Mouse (Mus musculus): ENCODE results near the gene Gm21958. TPM values are rescaled to one million over a fixed set of nuclear protein-coding genes. Genes with fewer than 3 reads are reported as not detected.

The Gm21958 gene
- total and polyA plus RNA-seq, 2 experiments: not detected

DNA sequence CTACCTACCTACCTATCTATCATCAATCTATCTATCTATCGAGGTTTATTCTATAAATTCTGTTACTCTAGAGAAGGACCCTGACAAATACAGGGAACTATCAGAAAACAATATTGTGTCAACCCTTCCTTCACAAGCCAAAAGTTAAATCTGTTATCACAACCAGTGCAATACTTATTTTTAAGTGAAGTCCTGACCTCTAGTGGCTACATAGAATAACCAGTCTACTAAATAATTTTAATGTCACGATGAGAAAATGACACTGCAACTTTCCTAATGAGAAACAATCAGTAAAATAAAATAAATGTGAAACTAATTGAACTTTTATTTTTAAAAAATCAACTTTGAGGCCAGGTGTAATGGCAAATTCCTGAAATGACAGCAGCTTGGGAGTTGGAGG lies 25.1 kb downstream of the Gm21958 start:
- Histone ChIP-seq H3K27me3 (ENCODE audit: control insufficient read depth, insufficient read depth, low read length) (no peaks in the 10 kb centered on the region), H3K4me1 (ENCODE audit: control insufficient read depth, insufficient read depth, low read length) (peaks cover 1% of the 10 kb centered on the region; the same call in 1 of the 2 replicates), H3K27ac (replicated peaks; ENCODE audit: insufficient read depth, low read depth, low read length) (no peak overlapping the region), H3K4me3 (ENCODE audit: insufficient read depth, low read depth, low read length) (no peak overlapping the region), H3K36me3 (ENCODE audit: control insufficient read depth, insufficient read depth, low read length) (no peaks in the 10 kb centered on the region), H3K9ac (ENCODE audit: low read depth, low read length) (no peak overlapping the region), H3K79me2 (ENCODE audit: control insufficient read depth, insufficient read depth, low read length) (no peaks in the 10 kb centered on the region)
- no peak for TF ChIP-seq POLR2A (IDR thresholded peaks at IDR 0.05; ENCODE audit: extremely low read depth, insufficient read depth, low read length)
- peak; percentile 24; the same call in 1 of the 2 replicates for TF ChIP-seq CTCF (IDR thresholded peaks at IDR 0.05; ENCODE audit: low read depth, low read length)
- DNase-seq (ENCODE audit: extremely low read depth, low read depth, low spot score): no peak
- WGBS: 26% methylated on average over 2 of the region's 2 CpGs

DNA sequence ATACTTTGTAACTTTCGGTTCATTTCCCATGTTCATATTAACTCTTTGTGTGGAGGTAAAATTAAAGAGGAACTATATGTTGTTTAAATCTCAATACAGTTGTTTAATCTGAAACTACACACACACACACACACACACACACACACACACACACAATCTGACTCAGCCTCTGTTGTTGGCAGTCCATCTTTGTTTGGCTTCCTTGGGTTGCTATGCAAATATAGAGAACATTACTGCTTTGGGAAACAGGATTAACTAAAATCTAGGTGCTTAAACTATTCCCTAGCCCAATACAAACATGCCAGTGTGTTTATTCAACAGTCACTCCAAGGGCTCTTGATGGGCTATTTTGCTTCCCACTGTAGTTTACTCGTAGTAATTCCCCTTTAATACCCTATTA lies 26.9 kb downstream of the Gm21958 start:
- TF ChIP-seq POLR2A (IDR thresholded peaks at IDR 0.05; ENCODE audit: extremely low read depth, insufficient read depth, low read length): no peak
- TF ChIP-seq CTCF (IDR thresholded peaks at IDR 0.05; ENCODE audit: low read depth, low read length): no peak
- DNase-seq (ENCODE audit: extremely low read depth, low read depth, low spot score): no peak
- Histone ChIP-seq H3K9ac (ENCODE audit: low read depth, low read length) (no peak overlapping the region), H3K4me3 (ENCODE audit: insufficient read depth, low read depth, low read length) (no peak overlapping the region), H3K4me1 (ENCODE audit: control insufficient read depth, insufficient read depth, low read length) (no peaks in the 10 kb centered on the region; the same call in 1 of the 2 replicates), H3K27me3 (ENCODE audit: control insufficient read depth, insufficient read depth, low read length) (no peaks in the 10 kb centered on the region), H3K79me2 (ENCODE audit: control insufficient read depth, insufficient read depth, low read length) (no peaks in the 10 kb centered on the region), H3K27ac (replicated peaks; ENCODE audit: insufficient read depth, low read depth, low read length) (no peak overlapping the region), H3K36me3 (ENCODE audit: control insufficient read depth, insufficient read depth, low read length) (no peaks in the 10 kb centered on the region)
- WGBS: 33% methylated on average over 2 of the region's 2 CpGs

DNA sequence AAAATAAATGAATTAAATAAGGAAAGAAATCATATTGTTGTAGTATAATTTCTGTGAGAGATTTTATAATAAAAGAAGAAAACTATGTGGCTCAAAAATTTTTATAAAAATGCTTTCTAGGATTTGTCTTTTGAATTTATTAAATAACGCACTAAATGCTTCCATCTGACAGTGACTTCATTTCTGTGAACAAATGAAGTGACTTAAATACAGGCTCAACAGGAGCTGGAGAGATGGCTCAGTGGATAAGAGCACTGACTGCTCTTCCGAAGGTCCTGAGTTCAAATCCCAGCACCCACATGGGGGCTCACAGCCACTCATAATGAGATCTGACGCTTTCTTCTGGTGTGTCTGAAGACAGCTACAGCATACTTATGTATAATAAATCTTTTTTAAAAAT lies 29.0 kb downstream of the Gm21958 start:
- no peak for TF ChIP-seq CTCF (IDR thresholded peaks at IDR 0.05; ENCODE audit: low read depth, low read length)
- no peak for TF ChIP-seq POLR2A (IDR thresholded peaks at IDR 0.05; ENCODE audit: extremely low read depth, insufficient read depth, low read length)
- WGBS: 97% methylated on average over 3 of the region's 3 CpGs
- Histone ChIP-seq H3K36me3 (ENCODE audit: control insufficient read depth, insufficient read depth, low read length) (no peaks in the 10 kb centered on the region), H3K27me3 (ENCODE audit: control insufficient read depth, insufficient read depth, low read length) (no peaks in the 10 kb centered on the region), H3K9ac (ENCODE audit: low read depth, low read length) (no peak overlapping the region), H3K27ac (replicated peaks; ENCODE audit: insufficient read depth, low read depth, low read length) (no peak overlapping the region), H3K4me1 (ENCODE audit: control insufficient read depth, insufficient read depth, low read length) (peaks cover 5% of the 10 kb centered on the region; the same call in 1 of the 2 replicates), H3K4me3 (ENCODE audit: insufficient read depth, low read depth, low read length) (no peak overlapping the region), H3K79me2 (ENCODE audit: control insufficient read depth, insufficient read depth, low read length) (no peaks in the 10 kb centered on the region)
- no peak for DNase-seq (ENCODE audit: extremely low read depth, low read depth, low spot score)

DNA sequence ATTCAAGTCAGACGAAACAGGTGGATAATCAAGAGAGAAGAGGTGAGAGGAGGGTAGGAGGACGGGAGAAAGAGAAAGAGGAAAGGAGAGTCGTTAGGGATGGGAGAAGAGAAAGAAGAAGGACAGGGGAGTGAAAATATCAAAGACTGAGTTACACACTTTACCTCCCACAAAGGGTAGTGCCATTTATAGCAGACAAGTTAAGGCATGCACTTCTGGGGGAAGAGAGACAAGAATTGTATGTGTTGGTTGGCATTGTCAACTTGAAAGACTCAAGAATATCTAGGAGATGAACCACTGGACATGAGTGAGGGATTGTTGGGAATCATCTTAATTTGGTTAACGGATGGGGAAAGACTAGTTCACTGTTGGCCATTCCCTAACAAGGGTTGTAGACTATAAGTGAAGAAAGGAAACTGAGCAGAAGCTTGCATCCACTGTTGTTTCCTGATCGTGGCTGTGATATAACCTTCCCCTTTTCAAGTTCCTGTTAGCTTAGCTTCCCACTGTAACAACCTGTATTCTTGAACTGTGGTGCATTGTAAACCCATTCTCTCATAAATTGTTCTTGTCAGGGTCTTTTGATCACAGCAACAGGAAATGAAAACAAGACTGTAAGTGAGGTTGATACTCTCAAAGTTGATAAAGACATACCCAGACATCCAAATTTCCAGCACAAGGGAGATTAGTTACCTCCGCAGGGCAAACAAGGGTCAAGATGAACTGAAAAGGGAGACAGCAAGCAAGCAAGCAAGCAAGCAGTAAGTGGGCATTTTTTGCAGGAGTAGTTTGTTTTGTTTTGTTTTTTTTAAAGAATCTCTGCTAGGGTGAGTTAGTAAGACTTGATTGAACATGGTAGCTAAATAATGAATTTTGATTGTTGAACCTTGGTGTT lies 32.6 kb downstream of the Gm21958 start:
- no peak for DNase-seq (ENCODE audit: extremely low read depth, low read depth, low spot score)
- TF ChIP-seq POLR2A (IDR thresholded peaks at IDR 0.05; ENCODE audit: extremely low read depth, insufficient read depth, low read length) (no peak), CTCF (IDR thresholded peaks at IDR 0.05; ENCODE audit: low read depth, low read length) (no peak)
- Histone ChIP-seq H3K36me3 (ENCODE audit: control insufficient read depth, insufficient read depth, low read length) (no peaks in the 10 kb centered on the region), H3K27me3 (ENCODE audit: control insufficient read depth, insufficient read depth, low read length) (no peaks in the 10 kb centered on the region), H3K79me2 (ENCODE audit: control insufficient read depth, insufficient read depth, low read length) (no peaks in the 10 kb centered on the region), H3K4me3 (ENCODE audit: insufficient read depth, low read depth, low read length) (no peak overlapping the region), H3K9ac (ENCODE audit: low read depth, low read length) (no peak overlapping the region), H3K4me1 (ENCODE audit: control insufficient read depth, insufficient read depth, low read length) (peaks cover 5% of the 10 kb centered on the region; the same call in 1 of the 2 replicates), H3K27ac (replicated peaks; ENCODE audit: insufficient read depth, low read depth, low read length) (no peak overlapping the region)
- WGBS: 49% methylated on average over 6 of the region's 6 CpGs

DNA sequence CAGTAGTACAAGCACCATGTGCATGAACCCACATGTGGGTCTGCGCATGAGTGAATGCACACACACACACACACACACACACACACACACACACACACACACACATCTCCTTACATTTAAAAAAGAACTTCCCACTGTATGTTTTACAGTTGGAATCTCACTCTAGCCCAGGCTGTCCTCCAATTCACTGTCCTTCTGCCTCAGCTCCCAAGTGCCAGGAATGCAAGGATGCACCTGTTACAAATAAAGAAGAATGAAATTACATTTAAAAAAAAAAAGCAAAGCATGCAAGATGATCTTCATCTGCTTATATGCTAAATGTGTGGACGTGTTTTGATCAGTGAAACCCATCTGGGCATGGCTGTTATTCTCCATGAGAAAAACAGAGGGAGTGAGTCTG lies 37.3 kb downstream of the Gm21958 start:
- no peaks in the 10 kb centered on the region for H3K36me3 ChIP-seq (ENCODE audit: control insufficient read depth, insufficient read depth, low read length)
- no peak for DNase-seq (ENCODE audit: extremely low read depth, low read depth, low spot score)
- H3K27ac ChIP-seq (replicated peaks; ENCODE audit: insufficient read depth, low read depth, low read length): no peak overlapping the region
- no peak overlapping the region for H3K9ac ChIP-seq (ENCODE audit: low read depth, low read length)
- TF ChIP-seq CTCF (IDR thresholded peaks at IDR 0.05; ENCODE audit: low read depth, low read length): no peak
- no peak for TF ChIP-seq POLR2A (IDR thresholded peaks at IDR 0.05; ENCODE audit: extremely low read depth, insufficient read depth, low read length)
- H3K27me3 ChIP-seq (ENCODE audit: control insufficient read depth, insufficient read depth, low read length): no peaks in the 10 kb centered on the region
- no peak overlapping the region for H3K4me3 ChIP-seq (ENCODE audit: insufficient read depth, low read depth, low read length)
- 79% methylated on average over 2 of the region's 2 CpGs for WGBS
- H3K4me1 ChIP-seq (ENCODE audit: control insufficient read depth, insufficient read depth, low read length): peaks cover 5% of the 10 kb centered on the region; the same call in 1 of the 2 replicates
- H3K79me2 ChIP-seq (ENCODE audit: control insufficient read depth, insufficient read depth, low read length): no peaks in the 10 kb centered on the region

All from liver, adult 2 months (tissue).